Mouse (Mus musculus): ENCODE results near the gene Olfr364-ps1.

GRCm38 (mm10) chr2:37187898-37188297 is 48.8 kb downstream of the Olfr364-ps1 start, which contains the start of gene Olfr365:
- TF ChIP-seq POLR2A (IDR thresholded peaks at IDR 0.05; ENCODE audit: low read depth, low read length) (no peak), CTCF (conservative IDR thresholded peaks at IDR 0.05 in 1 of 2, IDR thresholded peaks at IDR 0.05 in 1 of 2; ENCODE audit: low read depth in 2 of 2, low read length in 2 of 2) (no peak), MYC (IDR thresholded peaks at IDR 0.05; ENCODE audit: low read depth, low read length) (no peak), CHD2 (IDR thresholded peaks at IDR 0.05; ENCODE audit: low read length) (no peak), MXI1 (IDR thresholded peaks at IDR 0.05; ENCODE audit: low read depth, low read length) (no peak), MAFK (IDR thresholded peaks at IDR 0.05; ENCODE audit: insufficient replicate concordance, low read length) (no peak)
